Mouse (Mus musculus) hindbrain, embryonic 16.5 days (tissue): ENCODE data around the gene Mlec. TPM values are rescaled to one million over a fixed set of nuclear protein-coding genes. Genes with fewer than 3 reads are reported as not detected.

Experiments used
- ATAC-seq: fragments of 200-750 bp; cut with Nextera tagmentation; 2 replicates; pipeline ENCODE4 v1.8.0; 2017; ENCODE audit warnings: moderate TSS enrichment, moderate library complexity
- H3K27ac ChIP-seq: fragments of 300-500 bp; sonication (generic); 2 replicates; pipeline ENCODE4 v1.5.1; 2014; ENCODE audit warnings: low read depth, mild to moderate bottlenecking, control low read depth, low read length, moderate library complexity
- H3K27me3 ChIP-seq: fragments of 300-500 bp; sonication (generic); replicated peaks from 2 replicates; pipeline ENCODE4 v1.6.1; 2014; ENCODE audit warnings: low read length; ENCODE audit not compliant: control insufficient read depth, insufficient read depth
- H3K36me3 ChIP-seq: fragments of 300-500 bp; sonication (generic); 2 replicates; pipeline ENCODE4 v1.6.1; 2014; ENCODE audit warnings: mild to moderate bottlenecking, low read length, moderate library complexity, mixed read lengths; ENCODE audit not compliant: control insufficient read depth, insufficient read depth
- H3K4me1 ChIP-seq: fragments of 300-500 bp; sonication (generic); 2 replicates; pipeline ENCODE4 v1.6.1; 2014; ENCODE audit warnings: low read depth, low read length; ENCODE audit not compliant: control insufficient read depth, insufficient read depth
- H3K4me2 ChIP-seq: fragments of 300-500 bp; sonication (generic); 2 replicates; pipeline ENCODE4 v1.6.1; 2014; ENCODE audit warnings: mild to moderate bottlenecking, low read length, control low read depth, moderate library complexity
- H3K4me3 ChIP-seq: fragments of 300-500 bp; sonication (generic); 2 replicates; pipeline ENCODE4 v1.5.1; 2014; ENCODE audit warnings: mild to moderate bottlenecking, low read length, control low read depth, moderate library complexity
- H3K9ac ChIP-seq: fragments of 300-500 bp; sonication (generic); 2 replicates; pipeline ENCODE4 v1.6.1; 2014; ENCODE audit warnings: low read depth, mild to moderate bottlenecking, control low read depth, low read length, moderate library complexity
- H3K9me3 ChIP-seq: fragments of 300-500 bp; sonication (generic); 2 replicates; pipeline ENCODE4 v1.6.1; 2014; ENCODE audit warnings: mild to moderate bottlenecking, low read length, moderate library complexity; ENCODE audit not compliant: control insufficient read depth
- WGBS: fragments of 180-500 bp; shearing (Covaris S2); extraction: QIAGEN DNeasy Blood & Tissue Kit; methylation state at CpG from one replicate; pipeline ENCODE4 v1.1.7; 2014; 5-methylcytosine and 5-hydroxymethylcytosine counted together
- polyA plus RNA-seq: library from polyadenylated mRNA; unstranded; fragments of >200 nt; fragmentation: Nextera tagmentation; extraction: Ambion mirVana; gene quantifications from 2 replicates; pipeline ENCODE4 v1.2.1, GENCODE M21; 2015

Gene Mlec
- polyA plus RNA-seq, 1 experiment from 2014 or later, result 23.8 TPM

DNA sequence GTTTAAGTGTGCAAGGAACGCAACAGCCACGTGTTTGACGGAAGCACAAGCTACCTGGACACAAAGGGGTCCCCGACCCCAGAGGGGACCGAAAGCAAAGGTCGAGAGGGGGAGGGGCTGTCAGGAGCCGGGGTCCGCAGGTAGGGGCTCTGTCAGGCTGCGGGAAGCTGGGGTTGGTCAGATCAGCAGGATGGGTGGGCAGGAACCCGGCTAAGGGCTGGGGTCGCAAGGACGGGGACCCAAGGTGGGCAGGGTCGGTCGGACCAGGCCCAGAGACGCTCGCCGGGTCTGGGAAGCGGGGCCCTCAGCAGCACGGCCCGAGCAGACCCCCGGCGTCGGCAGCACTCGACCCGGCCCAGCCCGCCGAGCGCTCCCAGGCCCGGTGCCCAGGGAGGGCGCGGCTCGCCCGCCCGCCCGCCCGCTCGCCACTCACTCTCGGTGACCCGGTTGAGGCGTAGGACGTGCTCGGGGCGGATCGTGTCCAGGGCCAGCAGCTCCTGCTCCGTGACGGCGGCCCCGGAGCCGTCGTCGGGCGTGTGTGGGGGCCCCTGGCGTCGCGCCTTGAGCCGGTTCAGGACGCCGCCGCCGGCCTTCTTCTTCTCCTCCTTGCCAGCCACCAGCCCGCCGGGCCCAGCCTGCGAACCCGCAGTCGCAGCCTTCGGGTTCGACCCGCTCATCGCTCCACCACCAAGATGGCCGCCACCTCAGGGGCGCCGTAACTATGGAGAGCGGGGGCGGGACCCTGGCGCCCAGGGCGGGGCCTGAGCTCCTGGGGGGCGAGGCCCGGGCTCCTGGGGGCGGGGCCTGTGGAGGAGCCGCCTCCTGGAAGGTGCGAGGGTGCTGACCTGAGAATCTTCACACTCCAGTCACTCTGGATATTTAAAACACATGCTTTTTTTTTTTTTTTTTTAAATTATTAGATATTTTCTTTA is 23.5 kb downstream of the Mlec start, which contains the start of gene Unc119b:
Unc119b (minus strand) TSS at position 742 of the 932 bp plus-strand sequence.
- peaks cover 7% of the 10 kb centered on the region for H3K36me3 ChIP-seq
- peak; percentile 94 for ATAC-seq
- under 1% methylated on average over 59 of the region's 81 CpGs for WGBS

DNA sequence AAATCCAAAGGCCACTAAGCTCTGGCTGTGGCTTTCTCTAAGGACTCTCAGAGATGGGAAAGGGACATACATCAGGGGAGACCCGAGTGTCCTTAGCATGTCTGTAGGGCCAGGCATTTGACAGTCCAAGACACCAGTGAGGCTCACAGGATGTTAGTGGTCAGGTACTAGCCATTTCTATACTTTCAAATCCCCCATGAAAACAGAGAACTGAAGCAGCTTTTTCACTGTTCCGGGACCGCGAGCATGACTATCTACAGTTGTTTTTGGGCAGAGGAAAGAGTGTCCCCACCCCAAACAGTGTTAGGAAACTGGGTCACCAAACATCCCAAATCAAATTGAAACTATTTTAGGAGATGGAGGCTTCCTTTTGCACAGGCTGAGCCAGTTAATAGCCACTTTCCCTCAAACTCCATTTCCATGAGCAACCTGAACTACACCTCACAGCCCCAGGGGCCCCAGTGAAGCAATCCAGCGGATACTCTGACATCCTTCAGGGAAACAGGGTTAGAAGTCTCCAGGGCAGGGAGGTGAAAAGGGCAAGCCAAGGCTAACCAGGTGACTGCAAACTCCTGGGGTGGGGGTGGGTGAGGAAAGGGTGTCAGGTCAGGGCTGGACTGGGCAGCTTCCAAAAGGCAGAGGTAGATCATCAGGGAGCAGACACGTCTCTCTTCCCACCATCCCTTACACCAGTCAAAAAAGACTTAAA is 24.5 kb downstream of the Mlec start:
- Histone ChIP-seq H3K36me3 (peaks cover 8% of the 10 kb centered on the region), H3K9me3 (no peaks in the 10 kb centered on the region), H3K27me3 (no peaks in the 10 kb centered on the region), H3K4me1 (peaks cover 17% of the 10 kb centered on the region), H3K4me2 (peak overlapping the region; percentile 90), H3K4me3 (peak overlapping the region; percentile 70), H3K27ac (no peak overlapping the region), H3K9ac (peak overlapping the region; percentile 78)
- WGBS, result 52% methylated on average over 6 of the region's 6 CpGs
- ATAC-seq, result no peak

More for the DNA sequence above, 23.5 kb downstream of the Mlec start, which contains the start of gene Unc119b:
- Histone ChIP-seq H3K4me1 (peaks cover 17% of the 10 kb centered on the region), H3K4me3 (peak within 1 kb of the TSS; percentile 70), H3K27me3 (no peaks in the 10 kb centered on the region), H3K27ac (peak within 1 kb of the TSS; percentile 55), H3K9me3 (no peaks in the 10 kb centered on the region), H3K4me2 (peak within 1 kb of the TSS; percentile 90), H3K9ac (peak within 1 kb of the TSS; percentile 78)

DNA sequence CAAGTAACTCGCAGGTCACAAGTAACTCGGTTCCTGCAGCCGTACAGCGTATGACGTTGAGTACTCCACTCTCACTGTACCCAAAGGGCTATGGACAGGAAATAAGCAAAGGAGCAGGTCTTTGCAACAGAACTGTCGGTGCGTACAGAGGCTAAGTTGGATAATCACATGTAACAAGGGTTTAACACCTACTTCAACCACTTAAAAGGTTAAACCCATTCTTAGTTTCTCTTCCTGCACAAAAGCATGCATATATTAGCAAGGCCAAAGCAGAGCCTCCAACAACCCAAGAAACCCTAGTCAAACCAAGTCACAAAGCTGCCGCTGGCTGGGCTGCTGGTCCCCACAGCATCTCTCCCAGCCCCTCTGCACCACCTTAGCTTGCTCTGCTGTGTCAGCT is 25.5 kb downstream of the Mlec start:
- Histone ChIP-seq H3K9me3 (no peaks in the 10 kb centered on the region), H3K4me1 (peaks cover 17% of the 10 kb centered on the region), H3K4me2 (0 out of 2 replicates have a peak overlapping the region, but pooled peaks have one; percentile 21), H3K27ac (no peak overlapping the region), H3K36me3 (peaks cover 15% of the 10 kb centered on the region), H3K9ac (no peak overlapping the region), H3K27me3 (no peaks in the 10 kb centered on the region), H3K4me3 (no peak overlapping the region)
- 92% methylated on average over 8 of the region's 8 CpGs for WGBS
- no peak for ATAC-seq

DNA sequence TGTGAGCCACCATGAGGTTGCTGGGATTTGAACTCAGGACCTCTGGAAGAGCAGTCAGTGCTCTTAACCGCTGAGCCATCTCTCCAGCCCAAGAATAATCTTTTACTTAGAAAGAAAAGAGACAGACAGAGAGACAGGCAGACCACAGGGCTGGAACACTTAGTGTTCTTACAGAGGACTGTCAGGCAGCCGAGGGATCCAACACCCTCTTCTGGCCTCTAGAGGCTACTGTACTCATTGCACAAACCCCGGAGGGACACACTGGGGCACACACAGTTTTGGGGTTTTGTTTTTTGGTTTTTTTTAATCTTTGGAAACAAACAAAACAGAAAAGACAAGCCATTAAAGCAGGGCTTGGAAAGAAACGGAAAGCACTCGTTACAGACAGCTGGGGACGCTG is 28.7 kb downstream of the Mlec start:
- Histone ChIP-seq H3K27ac (no peak overlapping the region), H3K4me2 (no peak overlapping the region), H3K36me3 (peaks cover 29% of the 10 kb centered on the region), H3K4me3 (no peak overlapping the region), H3K9me3 (no peaks in the 10 kb centered on the region), H3K4me1 (peaks cover 26% of the 10 kb centered on the region), H3K9ac (no peak overlapping the region), H3K27me3 (no peaks in the 10 kb centered on the region)
- WGBS, result 90% methylated on average over 6 of the region's 6 CpGs
- ATAC-seq, result no peak

DNA sequence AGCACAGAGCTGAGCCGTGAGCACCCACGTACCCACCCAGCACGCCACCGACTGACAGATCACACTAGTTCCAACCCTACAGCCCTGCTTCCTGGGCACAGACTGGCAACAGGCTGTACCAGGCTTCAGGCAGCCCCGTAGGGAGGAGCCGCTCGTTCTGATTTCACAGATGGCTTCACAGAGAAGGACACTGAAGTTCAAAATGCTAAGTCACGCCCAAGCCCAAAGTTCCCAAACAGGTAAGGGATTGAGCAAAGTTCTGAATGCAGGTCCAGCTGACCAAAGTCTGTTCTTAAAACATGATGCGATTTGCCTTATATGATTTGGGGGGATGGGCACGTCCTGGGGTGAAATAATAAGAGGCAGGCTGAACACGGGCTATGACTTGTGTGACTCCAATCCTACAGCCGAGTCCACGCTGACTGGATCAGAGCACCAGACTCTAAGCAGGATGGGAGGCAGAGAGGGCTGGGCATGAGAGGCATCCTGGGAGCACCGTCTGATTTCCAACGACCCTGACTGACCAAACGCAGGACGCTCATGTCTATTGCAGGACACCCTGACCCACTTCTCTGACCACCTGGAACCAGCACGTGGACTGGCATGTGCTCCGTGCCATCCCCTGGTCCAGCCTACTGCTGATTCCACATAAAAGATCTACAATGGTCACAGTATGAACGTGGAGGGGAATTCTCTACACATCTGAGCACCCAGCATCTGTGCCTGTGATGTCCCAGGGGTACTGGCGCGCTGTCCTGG is 30.4 kb downstream of the Mlec start:
- 92% methylated on average over 22 of the region's 22 CpGs for WGBS
- H3K27me3 ChIP-seq, result no peaks in the 10 kb centered on the region
- H3K27ac ChIP-seq, result no peak overlapping the region
- no peaks in the 10 kb centered on the region for H3K9me3 ChIP-seq
- no peak overlapping the region for H3K4me2 ChIP-seq
- no peak overlapping the region for H3K4me3 ChIP-seq
- H3K9ac ChIP-seq, result no peak overlapping the region
- ATAC-seq, result no peak
- H3K36me3 ChIP-seq, result peaks cover 29% of the 10 kb centered on the region
- peaks cover 10% of the 10 kb centered on the region for H3K4me1 ChIP-seq

DNA sequence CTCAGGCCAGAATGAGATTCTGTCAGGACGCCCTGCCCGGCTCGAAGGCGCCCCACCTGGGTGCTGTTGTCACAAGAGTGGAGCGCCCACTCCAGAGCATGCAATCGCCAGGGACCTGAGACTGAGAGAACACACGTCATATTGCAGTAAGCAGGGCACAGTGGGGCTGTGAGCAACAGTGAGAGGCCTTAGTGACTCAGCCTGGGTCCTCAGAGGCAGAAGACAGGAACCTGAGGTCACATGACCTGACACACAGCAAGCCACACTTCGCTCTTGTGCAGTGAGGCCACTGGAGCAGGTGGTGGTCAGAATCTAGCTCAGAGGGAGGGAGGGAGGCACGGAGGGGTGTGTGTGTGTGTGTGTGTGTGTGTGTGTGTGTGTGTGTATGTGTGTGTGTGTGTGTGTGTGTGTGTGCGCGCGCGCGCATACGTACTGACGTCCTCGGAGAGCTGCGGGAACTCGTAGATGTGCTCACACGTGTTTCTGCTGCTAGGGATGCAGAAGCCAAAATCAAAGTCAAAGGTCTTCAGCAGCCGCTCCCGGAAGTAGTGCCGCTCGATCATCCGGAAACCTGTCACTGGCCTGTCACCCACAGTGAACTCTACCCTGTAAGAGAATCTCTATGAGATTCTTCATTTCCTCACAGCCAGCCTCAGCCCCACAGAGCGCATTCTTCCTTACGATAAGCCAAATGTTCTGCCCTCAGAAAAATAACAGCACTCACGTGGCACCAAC is 31.2 kb downstream of the Mlec start:
- Histone ChIP-seq H3K27ac (no peak overlapping the region), H3K27me3 (no peaks in the 10 kb centered on the region), H3K9ac (no peak overlapping the region; the same call in 1 of the 2 replicates), H3K4me1 (peaks cover 9% of the 10 kb centered on the region), H3K4me2 (no peak overlapping the region), H3K36me3 (peaks cover 29% of the 10 kb centered on the region), H3K9me3 (no peaks in the 10 kb centered on the region), H3K4me3 (no peak overlapping the region)
- no peak for ATAC-seq
- 88% methylated on average over 25 of the region's 28 CpGs for WGBS

DNA sequence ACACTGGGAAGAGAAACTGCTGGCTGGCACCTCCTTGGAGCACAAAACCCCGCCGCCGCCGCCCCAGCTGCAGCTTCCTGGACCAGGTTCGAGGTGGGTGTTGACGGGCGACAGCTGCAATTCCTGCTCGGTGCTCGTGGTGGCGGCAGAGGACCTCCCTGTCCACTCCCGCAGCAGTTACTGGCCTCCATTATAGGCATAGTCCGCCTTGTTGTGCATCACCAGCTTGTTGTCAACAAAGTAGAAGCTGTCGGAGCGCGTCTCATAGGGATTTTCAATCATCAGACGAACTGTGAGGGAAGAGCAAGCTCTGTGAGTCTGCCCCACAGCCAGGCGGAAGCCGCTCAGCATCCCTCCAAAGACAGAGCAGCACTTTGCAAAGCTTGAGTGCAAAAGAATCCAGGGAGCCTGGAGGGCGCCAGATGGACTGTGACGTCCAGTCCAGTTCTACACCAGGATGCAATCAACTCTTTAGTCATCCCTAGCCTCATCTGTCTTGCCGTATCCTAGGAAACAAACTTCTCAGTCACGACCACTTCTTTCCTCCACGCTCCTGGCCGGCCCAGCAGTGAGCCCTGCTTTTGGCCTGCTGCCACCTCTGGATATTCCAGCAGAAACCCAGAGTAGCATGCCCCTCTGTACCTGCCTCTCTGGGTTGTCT is 32.6 kb downstream of the Mlec start:
- H3K9me3 ChIP-seq, result no peaks in the 10 kb centered on the region
- no peak overlapping the region for H3K4me3 ChIP-seq
- ATAC-seq, result peak; percentile 80
- H3K27ac ChIP-seq, result peak overlapping the region; percentile 61
- H3K9ac ChIP-seq, result 0 out of 2 replicates have a peak overlapping the region, but pooled peaks have one; percentile 26
- peaks cover 9% of the 10 kb centered on the region for H3K4me1 ChIP-seq
- WGBS, result 15% methylated on average over 24 of the region's 24 CpGs
- no peaks in the 10 kb centered on the region for H3K27me3 ChIP-seq
- peak overlapping the region; percentile 29; the same call in 1 of the 2 replicates for H3K4me2 ChIP-seq
- peaks cover 29% of the 10 kb centered on the region for H3K36me3 ChIP-seq

DNA sequence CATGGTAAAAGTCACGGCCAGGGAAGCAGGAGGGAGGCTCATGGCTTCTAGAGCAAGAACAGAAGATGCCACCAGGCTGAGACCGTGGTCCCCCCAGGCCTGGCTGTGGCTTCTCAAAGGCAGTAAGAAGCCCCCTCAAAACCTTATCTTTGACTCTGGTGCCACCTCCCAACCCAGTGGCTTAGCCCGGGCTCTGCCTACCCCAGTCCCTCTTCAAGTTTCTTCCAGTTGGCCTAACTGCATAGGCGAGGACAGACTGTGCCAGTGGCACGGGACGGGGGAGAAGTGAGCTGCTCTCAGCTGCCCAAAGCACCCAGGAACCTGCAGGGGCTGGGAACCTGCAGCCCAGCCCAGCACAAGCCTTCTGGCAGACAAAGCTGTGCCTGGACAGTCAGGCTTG is 33.3 kb downstream of the Mlec start:
- H3K4me3 ChIP-seq, result no peak overlapping the region
- H3K36me3 ChIP-seq, result peaks cover 24% of the 10 kb centered on the region
- WGBS, result 94% methylated on average over 6 of the region's 6 CpGs
- H3K4me2 ChIP-seq, result no peak overlapping the region
- no peak overlapping the region for H3K27ac ChIP-seq
- H3K4me1 ChIP-seq, result peaks cover 9% of the 10 kb centered on the region
- H3K27me3 ChIP-seq, result no peaks in the 10 kb centered on the region
- H3K9me3 ChIP-seq, result no peaks in the 10 kb centered on the region
- H3K9ac ChIP-seq, result no peak overlapping the region
- no peak for ATAC-seq
